ENCODE assay signal across 15 mouse cellular contexts in genomic region chr2:72141091-72141490, GRCm38 (mm10).
"Had no signal": no experiment of that assay in that cellular context is flagged by ENCODE, and none has a peak within 500 bp of the region (broad histone marks: within the 10 kb centered on the region; RNA-seq: fewer than 3 reads in every experiment).

No protein-coding gene starts in this region.

- H3K36me3 ChIP-seq: limb, embryonic 13.5 days; midbrain, embryonic 13.5 days; neural tube, embryonic 12.5 days had no signal

- H3K4me2 ChIP-seq: limb, embryonic 13.5 days; midbrain, embryonic 13.5 days; neural tube, embryonic 12.5 days had no signal

- ATAC-seq: intestine, postnatal 0 days; lung, postnatal 0 days; midbrain, embryonic 13.5 days had no signal

- H3K9me3 ChIP-seq: limb, embryonic 13.5 days; neural tube, embryonic 12.5 days had no signal

- H3K27me3 ChIP-seq: limb, embryonic 13.5 days; neural tube, embryonic 12.5 days had no signal

- DNase-seq: kidney, adult 9 months; kidney, postnatal 4 days; left cerebral cortex, postnatal 4 days; lung, adult 18-20 months; right cerebral cortex, adult 18-20 months; thymus, adult 18-20 months; thymus, postnatal 14 days had no signal

- H3K27ac ChIP-seq: kidney, postnatal 0 days; limb, embryonic 13.5 days; liver, embryonic 14.5 days; midbrain, embryonic 13.5 days had no signal

- H3K4me3 ChIP-seq: layer of hippocampus, adult 2 months; limb, embryonic 13.5 days; midbrain, embryonic 13.5 days; neural tube, embryonic 12.5 days had no signal

- H3K9ac ChIP-seq: limb, embryonic 13.5 days; liver, embryonic 14.5 days; midbrain, embryonic 13.5 days; neural tube, embryonic 12.5 days had no signal
